Mouse (Mus musculus) stomach, embryonic 15.5 days (tissue): ENCODE measurements around the gene Mlh1. TPM values are rescaled to one million over a fixed set of nuclear protein-coding genes. Genes with fewer than 3 reads are reported as not detected.

ENCODE experiments used
- ATAC-seq: fragments of 200-750 bp; cut with Nextera tagmentation; 2 replicates; pipeline ENCODE4 v1.8.0; 2017; ENCODE audit warnings: low read depth, moderate number of reproducible peaks, moderate TSS enrichment; ENCODE audit not compliant: insufficient read depth, low FRiP score
- H3K27ac ChIP-seq: fragments of 300-500 bp; sonication (generic); 2 replicates; pipeline ENCODE4 v1.5.1; 2015; ENCODE audit warnings: mild to moderate bottlenecking, inconsistent platforms
- H3K27me3 ChIP-seq: fragments of 300-500 bp; sonication (generic); replicated peaks from 2 replicates; pipeline ENCODE4 v1.6.1; 2015; ENCODE audit warnings: inconsistent platforms
- H3K36me3 ChIP-seq: fragments of 300-500 bp; sonication (generic); 2 replicates; pipeline ENCODE4 v1.6.1; 2015; ENCODE audit warnings: inconsistent platforms
- H3K4me1 ChIP-seq: fragments of 300-500 bp; sonication (generic); 2 replicates; pipeline ENCODE4 v1.6.1; 2015; ENCODE audit warnings: inconsistent platforms
- H3K4me2 ChIP-seq: fragments of 300-500 bp; sonication (generic); 2 replicates; pipeline ENCODE4 v1.6.1; 2015; ENCODE audit warnings: mild to moderate bottlenecking, inconsistent platforms
- H3K4me3 ChIP-seq: fragments of 300-500 bp; sonication (generic); replicated peaks from 2 replicates; pipeline ENCODE4 v1.5.1; 2015; ENCODE audit warnings: inconsistent platforms
- H3K9ac ChIP-seq: fragments of 300-500 bp; sonication (generic); 2 replicates; pipeline ENCODE4 v1.6.1; 2015; ENCODE audit warnings: inconsistent platforms
- H3K9me3 ChIP-seq: fragments of 300-500 bp; sonication (generic); 2 replicates; pipeline ENCODE4 v1.6.1; 2016; ENCODE audit warnings: inconsistent platforms
- WGBS: fragments of 180-500 bp; shearing (Covaris S2); methylation state at CpG from one replicate; pipeline ENCODE4 v1.1.7; 2015; 5-methylcytosine and 5-hydroxymethylcytosine counted together
- polyA plus RNA-seq: library from polyadenylated mRNA; unstranded; fragments of >200 nt; fragmentation: Nextera tagmentation; extraction: Ambion mirVana; gene quantifications from 2 replicates; pipeline ENCODE4 v1.2.1, GENCODE M21; 2015

The Mlh1 gene
- polyA plus RNA-seq, 1 experiment from 2014 or later = 36.8 TPM

DNA sequence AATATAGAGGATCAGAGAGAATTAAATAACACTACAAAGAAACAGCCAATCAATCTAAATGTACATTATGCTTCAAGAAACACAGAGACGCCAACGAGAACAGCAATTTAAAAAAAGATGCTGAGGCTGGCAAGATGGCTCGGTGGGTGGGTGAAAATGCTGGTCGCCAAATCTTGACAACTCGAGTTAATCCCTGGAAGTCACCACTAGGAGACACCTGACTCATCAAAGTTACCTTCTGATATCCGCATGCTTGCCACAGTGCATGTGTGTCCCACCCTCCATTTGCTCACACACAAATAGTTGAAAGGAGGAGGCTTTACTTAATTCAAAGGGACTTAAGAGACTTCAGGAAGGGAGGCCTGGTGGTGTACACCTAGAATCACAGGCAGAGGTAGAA is 26.0 kb downstream of the Mlh1 start:
- H3K27ac ChIP-seq = no peak overlapping the region
- 78% methylated on average over 6 of the region's 6 CpGs for WGBS
- no peak overlapping the region for H3K4me2 ChIP-seq
- H3K4me3 ChIP-seq = no peak overlapping the region
- H3K4me1 ChIP-seq = no peaks in the 10 kb centered on the region
- no peak for ATAC-seq
- H3K9me3 ChIP-seq = no peaks in the 10 kb centered on the region
- no peak overlapping the region for H3K9ac ChIP-seq
- H3K36me3 ChIP-seq = peaks cover 35% of the 10 kb centered on the region
- no peaks in the 10 kb centered on the region for H3K27me3 ChIP-seq

GRCm38 (mm10) chr9:111243384-111243783 is 28.2 kb downstream of the Mlh1 start:
- H3K27ac ChIP-seq = no peak overlapping the region
- H3K4me3 ChIP-seq = no peak overlapping the region
- H3K9ac ChIP-seq = no peak overlapping the region
- no peaks in the 10 kb centered on the region for H3K9me3 ChIP-seq
- H3K27me3 ChIP-seq = no peaks in the 10 kb centered on the region
- H3K36me3 ChIP-seq = peaks cover 44% of the 10 kb centered on the region
- no peaks in the 10 kb centered on the region for H3K4me1 ChIP-seq
- H3K4me2 ChIP-seq = no peak overlapping the region
- 87% methylated on average over 6 of the region's 6 CpGs for WGBS
- ATAC-seq = no peak

- no peaks in the 10 kb centered on the region for H3K9me3 ChIP-seq
- H3K4me3 ChIP-seq = no peak overlapping the region
- ATAC-seq = no peak
- no peak overlapping the region for H3K9ac ChIP-seq
- H3K27ac ChIP-seq = no peak overlapping the region
- H3K36me3 ChIP-seq = peaks cover 36% of the 10 kb centered on the region
- no peaks in the 10 kb centered on the region for H3K27me3 ChIP-seq
- H3K4me1 ChIP-seq = no peaks in the 10 kb centered on the region
- WGBS = 90% methylated on average over 4 of the region's 4 CpGs
- H3K4me2 ChIP-seq = no peak overlapping the region
Measured at GRCm38 (mm10) chr9:111239821-111240220, 31.8 kb downstream of the Mlh1 start.

- peaks cover 33% of the 10 kb centered on the region for H3K36me3 ChIP-seq
- H3K9me3 ChIP-seq = no peaks in the 10 kb centered on the region
- no peak for ATAC-seq
- H3K4me3 ChIP-seq = no peak overlapping the region
- no peaks in the 10 kb centered on the region for H3K27me3 ChIP-seq
- H3K4me2 ChIP-seq = no peak overlapping the region
- H3K9ac ChIP-seq = no peak overlapping the region
- H3K27ac ChIP-seq = no peak overlapping the region
- no peaks in the 10 kb centered on the region for H3K4me1 ChIP-seq
Measured at GRCm38 (mm10) chr9:111237726-111238125, 33.9 kb downstream of the Mlh1 start.

- no peak overlapping the region for H3K27ac ChIP-seq
- H3K36me3 ChIP-seq = peaks cover 22% of the 10 kb centered on the region
- no peaks in the 10 kb centered on the region for H3K4me1 ChIP-seq
- no peak overlapping the region for H3K9ac ChIP-seq
- no peak; the same call in 1 of the 2 replicates for ATAC-seq
- no peaks in the 10 kb centered on the region for H3K27me3 ChIP-seq
- no peak overlapping the region for H3K4me2 ChIP-seq
- H3K4me3 ChIP-seq = no peak overlapping the region
- H3K9me3 ChIP-seq = no peaks in the 10 kb centered on the region
- WGBS = 91% methylated on average over 9 of the region's 9 CpGs
Measured at GRCm38 (mm10) chr9:111234701-111235100, 36.9 kb downstream of the Mlh1 start.

DNA sequence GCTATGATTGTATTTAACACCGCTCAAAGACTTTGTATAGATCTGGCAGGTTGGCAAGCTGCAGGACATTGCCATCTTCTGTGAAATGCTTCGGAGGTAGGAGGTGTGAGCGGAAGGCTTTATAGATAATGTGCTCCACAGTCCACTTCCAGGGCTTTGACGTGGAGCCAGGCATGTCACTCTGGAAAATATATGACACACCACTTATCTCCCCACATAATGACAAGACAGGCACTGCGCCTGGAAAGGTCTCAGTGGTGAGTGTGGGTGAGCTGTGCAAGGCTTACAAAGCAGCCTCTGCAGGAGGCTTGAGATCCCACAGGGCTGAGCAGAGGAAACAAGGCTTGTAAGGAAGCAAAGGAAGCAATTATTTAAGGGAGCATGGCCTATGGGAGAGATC is 43.1 kb downstream of the Mlh1 start:
- Histone ChIP-seq H3K27me3 (no peaks in the 10 kb centered on the region), H3K9ac (no peak overlapping the region), H3K27ac (no peak overlapping the region), H3K36me3 (peaks cover 18% of the 10 kb centered on the region), H3K4me3 (no peak overlapping the region), H3K4me2 (no peak overlapping the region), H3K9me3 (no peaks in the 10 kb centered on the region), H3K4me1 (no peaks in the 10 kb centered on the region)
- 74% methylated on average over 5 of the region's 5 CpGs for WGBS
- no peak for ATAC-seq

- Histone ChIP-seq H3K9ac (no peak overlapping the region), H3K4me3 (no peak overlapping the region), H3K9me3 (no peaks in the 10 kb centered on the region), H3K27me3 (no peaks in the 10 kb centered on the region), H3K4me1 (no peaks in the 10 kb centered on the region), H3K4me2 (no peak overlapping the region), H3K27ac (no peak overlapping the region), H3K36me3 (peaks cover 10% of the 10 kb centered on the region)
- WGBS = 92% methylated on average over 5 of the region's 5 CpGs
- no peak for ATAC-seq
Measured at GRCm38 (mm10) chr9:111223406-111223805, 48.2 kb downstream of the Mlh1 start.

DNA sequence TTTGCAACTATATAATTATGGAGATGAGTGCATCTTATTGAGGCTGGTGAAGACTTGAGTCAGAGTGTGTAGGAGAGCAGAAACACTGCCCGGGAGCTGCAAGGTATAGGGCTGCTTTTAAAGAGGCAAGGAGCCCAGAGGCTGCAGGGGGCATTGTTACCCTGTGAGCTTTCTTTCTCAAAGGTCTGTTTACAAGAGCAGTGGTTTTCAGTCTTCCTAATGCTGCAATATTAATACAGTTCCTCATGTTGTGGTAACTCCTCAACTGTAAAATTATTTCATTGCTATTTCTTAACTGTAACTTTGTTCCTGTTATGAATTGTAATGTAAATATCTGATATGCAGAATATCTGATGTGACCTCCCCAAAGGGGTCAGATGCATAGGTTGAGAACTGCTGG is 50.0 kb downstream of the Mlh1 start:
- Histone ChIP-seq H3K9me3 (no peaks in the 10 kb centered on the region), H3K27me3 (no peaks in the 10 kb centered on the region), H3K4me2 (no peak overlapping the region), H3K4me1 (no peaks in the 10 kb centered on the region), H3K27ac (no peak overlapping the region), H3K36me3 (peaks cover 6% of the 10 kb centered on the region; the same call in 1 of the 2 replicates), H3K9ac (no peak overlapping the region), H3K4me3 (no peak overlapping the region)
- ATAC-seq = no peak
- 81% methylated on average over 1 of the region's 1 CpGs for WGBS

DNA sequence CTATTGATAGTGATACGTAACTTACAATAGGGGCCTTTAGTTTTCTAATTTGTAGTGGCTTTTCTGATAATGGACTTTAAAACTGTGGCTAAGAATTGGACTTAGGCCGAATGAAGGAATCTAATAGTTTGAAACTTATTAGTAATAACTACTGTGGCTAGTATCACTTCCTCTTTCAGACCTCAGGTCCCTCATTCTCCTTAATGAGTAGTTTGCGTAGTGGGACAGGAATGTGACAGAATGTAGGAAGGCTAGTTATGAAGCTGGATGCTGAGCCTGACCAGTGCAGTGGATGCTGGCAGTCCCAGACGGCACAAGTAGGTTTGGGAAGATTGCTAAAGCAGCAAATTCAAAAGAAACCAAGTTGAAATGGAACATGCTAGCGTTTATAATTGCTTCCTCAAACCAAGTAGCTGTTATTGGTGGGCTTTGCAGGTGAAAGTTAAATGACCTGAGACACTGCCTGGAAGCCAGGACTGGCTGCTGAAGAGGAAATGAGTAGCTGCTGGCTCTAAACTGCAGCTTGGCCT is 51.0 kb downstream of the Mlh1 start:
- Histone ChIP-seq H3K4me3 (no peak overlapping the region), H3K4me1 (no peaks in the 10 kb centered on the region), H3K4me2 (no peak overlapping the region), H3K27ac (no peak overlapping the region), H3K9me3 (no peaks in the 10 kb centered on the region), H3K9ac (no peak overlapping the region), H3K36me3 (peaks cover 3% of the 10 kb centered on the region), H3K27me3 (no peaks in the 10 kb centered on the region)
- WGBS = 92% methylated on average over 5 of the region's 5 CpGs
- no peak for ATAC-seq

GRCm38 (mm10) chr9:111216424-111216823 is 55.2 kb downstream of the Mlh1 start:
- no peak for ATAC-seq
- H3K4me3 ChIP-seq = no peak overlapping the region

GRCm38 (mm10) chr9:111213501-111213900 is 58.1 kb downstream of the Mlh1 start:
- Histone ChIP-seq H3K9me3 (no peaks in the 10 kb centered on the region), H3K27ac (no peak overlapping the region), H3K4me1 (no peaks in the 10 kb centered on the region), H3K4me3 (no peak overlapping the region), H3K36me3 (peaks cover 4% of the 10 kb centered on the region; the same call in 1 of the 2 replicates), H3K9ac (no peak overlapping the region), H3K4me2 (no peak overlapping the region), H3K27me3 (no peaks in the 10 kb centered on the region)
- 53% methylated on average over 6 of the region's 6 CpGs for WGBS
- peak; percentile 39; the same call in 1 of the 2 replicates for ATAC-seq

More at GRCm38 (mm10) chr9:111216424-111216823, 55.2 kb downstream of the Mlh1 start:
- no peaks in the 10 kb centered on the region for H3K9me3 ChIP-seq
- H3K4me1 ChIP-seq = no peaks in the 10 kb centered on the region
- H3K9ac ChIP-seq = no peak overlapping the region
- H3K27ac ChIP-seq = no peak overlapping the region
- no peaks in the 10 kb centered on the region for H3K27me3 ChIP-seq
- H3K4me2 ChIP-seq = no peak overlapping the region
- peaks cover 4% of the 10 kb centered on the region for H3K36me3 ChIP-seq

DNA sequence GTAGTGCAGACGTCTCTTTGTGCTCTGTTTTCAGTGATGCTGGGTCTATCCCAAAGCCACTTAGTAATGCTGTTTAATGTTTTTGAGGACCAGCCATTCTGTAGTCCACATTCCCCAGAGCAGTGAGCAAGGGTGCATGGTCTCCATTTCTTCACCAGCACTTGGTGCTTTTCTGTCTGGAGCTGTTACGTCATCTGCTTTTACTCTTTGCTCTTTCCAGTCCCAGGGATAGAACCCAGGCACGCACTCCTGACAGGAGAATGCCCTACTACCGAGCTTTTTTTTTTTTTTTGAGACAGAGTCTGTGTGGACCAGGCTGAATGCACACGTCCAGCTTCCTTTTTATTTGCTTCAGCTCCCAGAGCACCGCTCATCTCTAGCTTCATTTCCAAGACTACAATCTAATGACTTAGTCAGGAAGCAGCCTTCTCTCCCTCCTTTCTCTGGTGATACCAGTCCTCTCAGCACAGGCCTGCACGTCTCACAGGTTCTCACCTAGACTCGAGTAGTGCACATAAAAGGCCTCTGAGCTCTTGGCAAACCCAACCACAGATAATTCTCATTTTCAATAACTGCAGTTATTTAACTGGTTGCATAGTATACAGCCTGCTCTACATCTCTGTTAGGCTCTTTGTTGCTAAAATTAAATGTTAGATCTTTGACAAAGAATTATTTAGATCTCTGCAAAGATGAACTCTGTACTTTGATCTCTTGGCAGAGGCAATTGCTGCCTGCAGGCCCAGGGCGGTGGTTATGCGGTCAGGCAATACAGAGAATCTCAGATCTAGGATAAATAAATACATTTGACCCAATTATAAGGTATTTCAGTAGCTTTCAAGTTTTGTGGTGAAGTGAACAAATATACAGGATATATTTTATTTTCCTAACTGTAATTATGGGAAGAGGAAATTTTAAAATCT is 60.2 kb downstream of the Mlh1 start:
- Histone ChIP-seq H3K4me1 (no peaks in the 10 kb centered on the region), H3K27me3 (no peaks in the 10 kb centered on the region), H3K4me3 (no peak overlapping the region), H3K9ac (no peak overlapping the region), H3K4me2 (no peak overlapping the region), H3K36me3 (peaks cover 8% of the 10 kb centered on the region; the same call in 1 of the 2 replicates), H3K9me3 (no peaks in the 10 kb centered on the region), H3K27ac (no peak overlapping the region)
- 70% methylated on average over 10 of the region's 10 CpGs for WGBS
- peak; percentile 18; the same call in 1 of the 2 replicates for ATAC-seq
